Mouse (Mus musculus) heart, embryonic 14.5 days (tissue): ENCODE results near the gene Zp2. TPM values are rescaled to one million over a fixed set of nuclear protein-coding genes. Genes with fewer than 3 reads are reported as not detected.

Experiments used
- ATAC-seq: fragments of 200-750 bp; cut with Nextera tagmentation; 2 replicates; pipeline ENCODE4 v1.8.0; 2017; ENCODE audit warnings: low read depth, moderate TSS enrichment; ENCODE audit not compliant: insufficient number of reproducible peaks, insufficient read depth, low FRiP score
- H3K27ac ChIP-seq, 2 experiments: fragments of 200-500 bp in 1 of 2; fragments of 300-500 bp in 1 of 2; sonication (generic) in 1 of 2; replicated peaks in 1 of 2; 2 replicates each; pipeline ENCODE4 v1.5.1; 2012 to 2014; ENCODE audit warnings: low read depth in 2 of 2, low read length in 2 of 2, control low read depth in 1 of 2, mild to moderate bottlenecking in 1 of 2, mixed read lengths in 1 of 2; ENCODE audit not compliant: control insufficient read depth in 1 of 2, insufficient read depth in 1 of 2
- H3K27me3 ChIP-seq: fragments of 300-500 bp; sonication (generic); 2 replicates; pipeline ENCODE4 v1.6.1; 2014; ENCODE audit warnings: mild to moderate bottlenecking, low read length, control low read depth; ENCODE audit not compliant: control insufficient read depth, insufficient read depth
- H3K36me3 ChIP-seq: fragments of 300-500 bp; sonication (generic); 2 replicates; pipeline ENCODE4 v1.6.1; 2014; ENCODE audit warnings: mild to moderate bottlenecking, control low read depth, low read length, mixed read lengths; ENCODE audit not compliant: control insufficient read depth, insufficient read depth
- H3K4me1 ChIP-seq, 2 experiments: fragments of 200-500 bp in 1 of 2; fragments of 300-500 bp in 1 of 2; sonication (generic) in 1 of 2; 2 replicates each; pipeline ENCODE4 v1.6.1; 2012 to 2014; ENCODE audit warnings: low read length in 2 of 2, control low read depth in 1 of 2, mixed read lengths in 1 of 2; ENCODE audit not compliant: control insufficient read depth in 2 of 2, insufficient read depth in 2 of 2
- H3K4me2 ChIP-seq: fragments of 300-500 bp; sonication (generic); 2 replicates; pipeline ENCODE4 v1.6.1; 2014; ENCODE audit warnings: mild to moderate bottlenecking, low read length
- H3K4me3 ChIP-seq, 2 experiments: fragments of 200-500 bp in 1 of 2; fragments of 300-500 bp in 1 of 2; sonication (generic) in 1 of 2; 2 replicates each; pipeline ENCODE4 v1.5.1; 2012 to 2014; ENCODE audit warnings: low read length in 2 of 2, mild to moderate bottlenecking in 2 of 2, control low read depth in 1 of 2, low read depth in 1 of 2, moderate library complexity in 1 of 2; ENCODE audit not compliant: control insufficient read depth in 1 of 2, insufficient read depth in 1 of 2
- H3K9ac ChIP-seq: fragments of 300-500 bp; sonication (generic); 2 replicates; pipeline ENCODE4 v1.6.1; 2014; ENCODE audit warnings: mild to moderate bottlenecking, low read length
- H3K9me3 ChIP-seq: fragments of 300-500 bp; sonication (generic); 2 replicates; pipeline ENCODE4 v1.6.1; 2016; ENCODE audit warnings: low read length, control low read depth; ENCODE audit not compliant: control insufficient read depth
- WGBS: fragments of 180-500 bp; shearing (Covaris S2); extraction: QIAGEN DNeasy Blood & Tissue Kit; methylation state at CpG from one replicate; pipeline ENCODE4 v1.1.7; 2014; 5-methylcytosine and 5-hydroxymethylcytosine counted together
- polyA plus RNA-seq: library from polyadenylated mRNA; unstranded; fragments of >200 nt; fragmentation: Nextera tagmentation; extraction: Ambion mirVana; gene quantifications from 2 replicates; pipeline ENCODE4 v1.2.1, GENCODE M21; 2014

Zp2 gene
- polyA plus RNA-seq, 1 experiment from 2014 or later = not detected

GRCm38 (mm10) chr7:120094216-120094615 lies 50.9 kb downstream of the Zp2 start:
- no peak for ATAC-seq
- no peaks in the 10 kb centered on the region for H3K27me3 ChIP-seq
- WGBS = 24% methylated on average over 3 of the region's 3 CpGs

GRCm38 (mm10) chr7:120093033-120093432 lies 52.1 kb downstream of the Zp2 start:
- H3K27me3 ChIP-seq = no peaks in the 10 kb centered on the region
- H3K9ac ChIP-seq = no peak overlapping the region
- no peak overlapping the region for H3K27ac ChIP-seq
- H3K9me3 ChIP-seq = no peaks in the 10 kb centered on the region
- WGBS = 47% methylated on average over 5 of the region's 5 CpGs
- H3K4me1 ChIP-seq = peaks cover 3% of the 10 kb centered on the region in 2 experiments; a peak in 2 of 4 replicates
- H3K36me3 ChIP-seq = no peaks in the 10 kb centered on the region
- no peak overlapping the region for H3K4me2 ChIP-seq
- H3K4me3 ChIP-seq = no peak overlapping the region
- no peak for ATAC-seq

More at GRCm38 (mm10) chr7:120094216-120094615, 50.9 kb downstream of the Zp2 start:
- no peaks in the 10 kb centered on the region for H3K36me3 ChIP-seq
- H3K9ac ChIP-seq = no peak overlapping the region
- peaks cover 3% of the 10 kb centered on the region in 2 experiments; a peak in 2 of 4 replicates for H3K4me1 ChIP-seq
- no peak overlapping the region for H3K27ac ChIP-seq
- no peaks in the 10 kb centered on the region for H3K9me3 ChIP-seq
- no peak overlapping the region for H3K4me3 ChIP-seq
- H3K4me2 ChIP-seq = no peak overlapping the region

GRCm38 (mm10) chr7:120080177-120080576 lies 64.9 kb downstream of the Zp2 start:
- H3K4me3 ChIP-seq = no peak overlapping the region
- H3K9me3 ChIP-seq = no peaks in the 10 kb centered on the region
- no peak overlapping the region for H3K9ac ChIP-seq
- no peaks in the 10 kb centered on the region for H3K36me3 ChIP-seq
- H3K4me2 ChIP-seq = no peak overlapping the region
- 73% methylated on average over 3 of the region's 3 CpGs for WGBS
- H3K27me3 ChIP-seq = no peaks in the 10 kb centered on the region
- no peaks in the 10 kb centered on the region for H3K4me1 ChIP-seq
- ATAC-seq = no peak
- H3K27ac ChIP-seq = no peak overlapping the region

Other genes starting within 250 kb of the Zp2 start
- 6.6 and 9.2 TPM in 2 replicates for gene Lyrm1, start 249.4 kb downstream of the Zp2 start, polyA plus RNA-seq
- gene Dcun1d3, start 249.0 kb downstream of the Zp2 start, polyA plus RNA-seq = 5.4 and 6.2 TPM in 2 replicates
- gene Dnah3, start 50.0 kb downstream of the Zp2 start, polyA plus RNA-seq = not detected in 2 replicates
- gene Tmem159, start 42.9 kb downstream of the Zp2 start, polyA plus RNA-seq = 24.4 and 25.1 TPM in 2 replicates
- not detected in 2 replicates for gene Anks4b, start 28.6 kb upstream of the Zp2 start, polyA plus RNA-seq
- gene Crym, start 56.8 kb upstream of the Zp2 start, polyA plus RNA-seq = 1.2 and 2.3 TPM in 2 replicates
- gene Abca14, start 58.7 kb upstream of the Zp2 start, polyA plus RNA-seq = not detected in 2 replicates
- gene Abca15, start 183.4 kb upstream of the Zp2 start, polyA plus RNA-seq = not detected in 2 replicates